Mouse (Mus musculus) intestine, postnatal 0 days (tissue): ENCODE data around the gene Tns2. TPM values are rescaled to one million over a fixed set of nuclear protein-coding genes. Genes with fewer than 3 reads are reported as not detected.

Source experiments
- ATAC-seq: fragments of 200-750 bp; cut with Nextera tagmentation; 2 replicates; pipeline ENCODE4 v1.8.0; 2017; ENCODE audit warnings: mild to moderate bottlenecking, moderate TSS enrichment, moderate library complexity
- H3K27ac ChIP-seq: fragments of 300-500 bp; sonication (generic); 2 replicates; pipeline ENCODE4 v1.5.1; 2014; ENCODE audit warnings: mild to moderate bottlenecking, low read depth, low read length, moderate library complexity
- H3K27me3 ChIP-seq: fragments of 300-500 bp; sonication (generic); replicated peaks from 2 replicates; pipeline ENCODE4 v1.6.1; 2014; ENCODE audit warnings: low read length, mixed read lengths; ENCODE audit not compliant: control insufficient read depth, insufficient read depth
- H3K36me3 ChIP-seq: fragments of 300-500 bp; sonication (generic); 2 replicates; pipeline ENCODE4 v1.6.1; 2014; ENCODE audit warnings: mild to moderate bottlenecking, moderate library complexity; ENCODE audit not compliant: control insufficient read depth, insufficient read depth
- H3K4me1 ChIP-seq: fragments of 300-500 bp; sonication (generic); replicated peaks from 2 replicates; pipeline ENCODE4 v1.6.1; 2014; ENCODE audit warnings: antibody characterized with exemption, low read length, mixed read lengths; ENCODE audit not compliant: control insufficient read depth, insufficient read depth
- H3K4me2 ChIP-seq: fragments of 300-500 bp; sonication (generic); replicated peaks from 2 replicates; pipeline ENCODE4 v1.6.1; 2014; ENCODE audit warnings: low read depth, mild to moderate bottlenecking, moderate library complexity
- H3K4me3 ChIP-seq: fragments of 300-500 bp; sonication (generic); 2 replicates; pipeline ENCODE4 v1.5.1; 2014; ENCODE audit warnings: low read depth, low read length
- H3K9ac ChIP-seq: fragments of 300-500 bp; sonication (generic); 2 replicates; pipeline ENCODE4 v1.6.1; 2014; ENCODE audit warnings: mild to moderate bottlenecking, low read depth, low read length
- H3K9me3 ChIP-seq: fragments of 300-500 bp; sonication (generic); 2 replicates; pipeline ENCODE4 v1.6.1; 2016; ENCODE audit warnings: mixed run types; ENCODE audit not compliant: control insufficient read depth
- CTCF ChIP-seq: sonication (generic); IDR thresholded peaks from 2 replicates; pipeline ENCODE4 v1.5.1; 2016; ENCODE audit warnings: low read depth, mild to moderate bottlenecking, control low read depth, antibody characterized with exemption, moderate library complexity
- WGBS: fragments of 180-500 bp; shearing (Covaris S2); extraction: QIAGEN DNeasy Blood & Tissue Kit; methylation state at CpG from one replicate; pipeline ENCODE4 v1.1.7; 2014; 5-methylcytosine and 5-hydroxymethylcytosine counted together
- polyA plus RNA-seq: library from polyadenylated mRNA; unstranded; fragments of >200 nt; fragmentation: Nextera tagmentation; extraction: Ambion mirVana; gene quantifications from 2 replicates; pipeline ENCODE4 v1.2.1, GENCODE M21; 2015

Tns2 gene
- polyA plus RNA-seq, 1 experiment from 2014 or later: 15.0 TPM

DNA sequence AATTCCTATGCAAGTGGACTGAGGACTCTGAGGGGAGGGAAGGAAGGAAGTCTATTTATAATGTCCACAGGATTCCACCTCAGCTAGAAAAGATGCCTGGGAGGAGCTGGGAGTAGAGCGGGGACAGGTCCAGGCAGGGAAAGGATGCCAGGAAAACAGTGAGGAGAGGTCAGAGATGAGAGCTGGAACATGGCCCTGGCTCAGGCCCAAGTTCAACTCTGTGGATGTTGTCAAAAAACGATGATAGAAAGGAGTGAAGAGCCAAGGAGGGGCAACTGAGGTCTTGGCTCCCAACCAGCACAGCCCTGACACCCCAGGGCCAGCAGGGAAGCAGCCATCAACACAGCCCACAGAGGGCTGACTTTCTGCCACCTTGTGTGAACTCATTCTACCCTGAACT lies 26.1 kb downstream of the Tns2 start:
- H3K4me1 ChIP-seq: no peaks in the 10 kb centered on the region
- no peak overlapping the region for H3K4me2 ChIP-seq
- no peak overlapping the region for H3K27ac ChIP-seq
- no peak overlapping the region for H3K4me3 ChIP-seq
- H3K9ac ChIP-seq: no peak overlapping the region
- ATAC-seq: no peak
- no peaks in the 10 kb centered on the region for H3K27me3 ChIP-seq
- peaks cover 70% of the 10 kb centered on the region for H3K36me3 ChIP-seq
- 72% methylated on average over 2 of the region's 2 CpGs for WGBS
- no peaks in the 10 kb centered on the region for H3K9me3 ChIP-seq
- TF ChIP-seq CTCF: no peak

DNA sequence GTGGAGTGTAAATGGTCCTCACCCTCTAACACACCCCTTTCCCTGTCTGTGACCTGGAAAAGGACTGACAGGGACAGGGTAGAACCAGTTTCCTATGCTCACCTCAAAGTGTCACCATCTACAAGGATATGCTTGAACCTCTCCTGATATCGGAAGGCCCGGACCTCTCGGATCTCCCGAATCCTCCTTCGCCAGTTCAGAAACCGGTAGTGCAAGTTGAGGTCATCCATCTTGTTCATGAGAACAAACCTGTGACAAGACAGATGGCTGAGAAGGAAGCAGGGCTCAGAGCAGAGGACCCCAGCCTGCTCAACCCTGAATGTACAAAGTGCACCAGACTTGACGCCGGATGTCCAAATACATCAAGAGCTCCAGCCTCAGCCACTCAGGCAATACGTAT lies 33.1 kb downstream of the Tns2 start:
- 61% methylated on average over 9 of the region's 9 CpGs for WGBS

DNA sequence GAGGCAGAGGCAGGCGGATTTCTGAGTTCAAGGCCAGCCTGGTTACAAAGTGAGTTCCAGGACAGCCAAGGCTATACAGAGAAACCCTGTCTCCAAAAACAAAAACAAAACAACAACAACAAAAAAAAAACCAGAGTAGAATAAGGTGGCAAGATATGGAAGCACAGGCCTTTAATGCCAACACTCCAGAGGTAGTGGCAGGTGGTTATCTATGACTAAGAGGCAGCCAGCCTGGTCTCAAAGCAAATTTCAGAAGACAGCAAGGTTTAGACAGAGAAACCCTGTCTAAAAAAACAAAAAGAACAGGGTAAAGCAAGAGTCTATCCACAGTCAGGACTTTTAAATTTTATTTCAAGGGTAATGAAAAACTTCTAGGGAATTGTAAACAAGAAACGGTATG lies 34.5 kb downstream of the Tns2 start:
- Histone ChIP-seq H3K27me3 (no peaks in the 10 kb centered on the region), H3K36me3 (peaks cover 33% of the 10 kb centered on the region), H3K9me3 (no peaks in the 10 kb centered on the region), H3K4me2 (peak overlapping the region; percentile 86; the same call in 1 of the 2 replicates), H3K4me3 (no peak overlapping the region), H3K4me1 (no peaks in the 10 kb centered on the region), H3K9ac (no peak overlapping the region), H3K27ac (no peak overlapping the region)
- TF ChIP-seq CTCF: no peak
- 63% methylated on average over 2 of the region's 2 CpGs for whole genome bisulfite sequencing
- no peak for ATAC-seq

More for the DNA sequence above, 33.1 kb downstream of the Tns2 start:
- no peaks in the 10 kb centered on the region for H3K9me3 ChIP-seq
- no peak overlapping the region for H3K4me3 ChIP-seq
- ATAC-seq: no peak
- H3K4me1 ChIP-seq: no peaks in the 10 kb centered on the region
- no peak overlapping the region for H3K9ac ChIP-seq
- H3K27me3 ChIP-seq: no peaks in the 10 kb centered on the region
- peaks cover 39% of the 10 kb centered on the region for H3K36me3 ChIP-seq
- H3K27ac ChIP-seq: no peak overlapping the region
- no peak for TF ChIP-seq CTCF
- no peak overlapping the region for H3K4me2 ChIP-seq

DNA sequence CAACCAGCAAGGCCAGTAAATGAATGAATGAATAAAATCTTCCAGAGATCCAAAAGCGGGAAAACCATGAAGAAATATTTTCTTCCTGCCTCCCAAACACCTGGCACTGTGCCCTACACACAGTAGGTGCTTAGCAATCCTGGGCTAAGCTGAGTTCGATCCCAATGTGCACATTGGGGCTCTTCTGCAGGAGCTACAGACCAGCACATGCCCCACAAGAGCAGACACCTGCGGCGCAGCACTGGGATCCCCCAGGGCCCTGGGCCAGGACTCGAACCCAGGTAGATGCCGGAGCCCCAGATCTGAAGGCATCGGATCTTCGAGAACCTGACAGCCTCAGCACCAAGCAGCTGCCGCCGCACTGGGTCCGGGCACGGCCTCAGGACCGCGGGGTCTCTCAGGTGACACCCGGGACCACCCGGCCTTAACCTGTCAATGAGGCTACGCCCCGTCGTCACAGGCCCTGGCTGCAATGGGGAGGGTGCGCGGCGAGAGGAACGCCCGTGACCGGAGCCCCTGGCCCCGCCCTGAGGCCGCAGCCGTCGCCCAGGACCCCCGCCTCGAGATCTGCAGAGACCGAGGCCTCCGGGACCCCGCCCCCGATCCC lies 35.4 kb downstream of the Tns2 start:
- Histone ChIP-seq H3K9me3 (no peaks in the 10 kb centered on the region), H3K9ac (peak overlapping the region; percentile 68), H3K27me3 (no peaks in the 10 kb centered on the region), H3K4me1 (no peaks in the 10 kb centered on the region), H3K36me3 (peaks cover 24% of the 10 kb centered on the region), H3K4me3 (peak overlapping the region; percentile 87), H3K27ac (no peak overlapping the region; the same call in 1 of the 2 replicates), H3K4me2 (peak overlapping the region; percentile 86)
- peak; percentile 67 for ATAC-seq
- WGBS: 2% methylated on average over 30 of the region's 35 CpGs
- TF ChIP-seq CTCF: no peak

DNA sequence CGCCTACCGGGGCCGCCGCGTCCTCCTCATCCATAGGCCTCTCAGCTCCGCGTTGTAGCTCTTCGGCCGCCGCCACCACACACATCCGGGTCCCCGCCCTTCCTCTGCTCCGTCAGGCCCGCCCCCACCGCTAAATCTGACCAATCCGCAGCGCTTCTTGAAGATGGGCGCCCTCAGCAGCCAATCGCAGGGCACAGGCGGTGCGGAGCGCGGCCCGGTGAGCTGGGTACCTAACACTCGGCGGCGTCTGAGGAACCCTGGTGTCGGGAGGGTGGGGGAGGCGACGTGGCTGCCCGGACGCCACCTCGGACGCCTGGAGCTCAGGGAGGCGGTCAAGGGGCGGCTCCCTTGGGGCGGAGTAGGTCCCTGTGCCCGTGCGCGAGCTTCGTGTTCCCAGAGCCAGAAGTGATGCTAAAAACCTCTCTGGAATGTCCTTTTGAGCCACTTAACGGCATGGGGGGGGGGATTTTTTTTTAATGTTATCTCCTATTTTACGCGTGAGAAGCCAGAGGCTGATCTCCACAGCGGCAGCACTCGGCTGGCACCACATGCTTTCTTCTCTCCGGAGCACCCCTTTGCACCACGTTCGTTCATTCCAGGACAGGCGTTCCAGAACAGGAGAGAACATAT lies 36.0 kb downstream of the Tns2 start, which contains the start of gene Spryd3:
Gene Spryd3, minus strand, starts transcription at position 106 of the 630 bp plus-strand sequence.
- no peaks in the 10 kb centered on the region for H3K27me3 ChIP-seq
- peaks cover 18% of the 10 kb centered on the region for H3K36me3 ChIP-seq
- peak within 1 kb of the TSS; percentile 86 for H3K4me2 ChIP-seq
- peak within 1 kb of the TSS; percentile 68 for H3K9ac ChIP-seq
- no peak within 1 kb of the TSS; the same call in 1 of the 2 replicates for H3K27ac ChIP-seq
- peak within 1 kb of the TSS; percentile 87 for H3K4me3 ChIP-seq
- H3K9me3 ChIP-seq: no peaks in the 10 kb centered on the region
- whole genome bisulfite sequencing: under 1% methylated on average over 50 of the region's 50 CpGs
- no peaks in the 10 kb centered on the region for H3K4me1 ChIP-seq
- TF ChIP-seq CTCF: no peak
- peak; percentile 99 for ATAC-seq

DNA sequence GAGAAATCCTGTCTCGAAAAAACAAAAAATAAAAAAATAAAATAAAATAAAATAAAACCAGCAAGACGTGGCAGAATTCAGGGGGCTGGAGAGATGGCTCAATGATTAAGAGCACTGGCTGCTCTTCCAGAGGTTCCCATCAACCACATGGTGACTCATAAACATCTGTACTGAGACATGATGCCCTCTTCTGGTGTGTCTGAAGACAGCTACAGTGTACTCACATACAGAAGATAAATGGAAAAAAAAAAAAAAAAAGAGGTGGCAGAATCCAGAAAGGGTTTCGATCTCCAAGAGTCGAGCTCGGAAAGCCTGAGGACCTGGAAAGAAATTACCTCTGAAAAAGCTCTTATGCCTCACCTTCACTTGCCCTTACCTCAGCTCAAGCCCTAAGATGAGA lies 40.9 kb downstream of the Tns2 start:
- H3K27ac ChIP-seq: no peak overlapping the region
- no peak for TF ChIP-seq CTCF
- no peaks in the 10 kb centered on the region for H3K4me1 ChIP-seq
- H3K36me3 ChIP-seq: no peaks in the 10 kb centered on the region; the same call in 1 of the 2 replicates
- no peaks in the 10 kb centered on the region for H3K9me3 ChIP-seq
- 0 out of 2 replicates have a peak, but pooled peaks cover 6% of the 10 kb centered on the region for H3K27me3 ChIP-seq
- H3K4me3 ChIP-seq: no peak overlapping the region
- no peak overlapping the region for H3K4me2 ChIP-seq
- WGBS: 91% methylated on average over 5 of the region's 5 CpGs
- no peak for ATAC-seq
- H3K9ac ChIP-seq: no peak overlapping the region
